Mouse (Mus musculus): ENCODE data around the gene Cers5.

DNA sequence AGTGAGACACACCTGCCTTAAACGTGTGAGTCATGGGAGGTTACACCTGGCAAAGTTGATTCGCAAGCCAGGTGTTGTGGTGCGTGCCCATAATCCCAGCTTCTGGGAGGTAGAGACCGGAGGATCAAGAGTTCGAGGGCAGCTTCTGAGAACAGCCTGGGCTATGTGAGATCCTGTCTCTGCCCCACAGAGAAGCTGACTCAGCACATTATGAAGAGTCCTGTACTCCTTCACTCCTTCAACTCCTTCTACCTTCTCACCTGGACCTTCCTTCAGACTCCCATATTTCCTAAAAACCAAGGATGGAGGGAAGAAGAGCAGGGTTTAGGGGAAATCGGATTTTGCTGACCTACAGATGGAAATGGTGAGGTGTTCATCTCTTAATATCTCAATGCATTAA is 41.0 kb upstream of the Cers5 start:
- TF ChIP-seq CTCF (IDR thresholded peaks at IDR 0.05; ENCODE audit: control insufficient read depth, insufficient read depth, insufficient replicate concordance, low read depth, low read length) (no peak), POLR2A (IDR thresholded peaks at IDR 0.05; ENCODE audit: control insufficient read depth, low read depth, low read length) (no peak)
